Mouse (Mus musculus) ES-E14 (cell line): ENCODE data around the gene Rbfox3. TPM values are rescaled to one million over a fixed set of nuclear protein-coding genes. Genes with fewer than 3 reads are reported as not detected.

Source experiments
- DNase-seq: peaks from one replicate; pipeline ENCODE4 v3.0.0-alpha.2; 2013; ENCODE audit warnings: low read depth, low spot score
- H3K27ac ChIP-seq: 2 replicates; pipeline ENCODE4 v1.5.1; 2012; ENCODE audit warnings: low read depth, mild to moderate bottlenecking, low read length, moderate library complexity, mixed read lengths; ENCODE audit not compliant: poor library complexity, insufficient read depth, severe bottlenecking
- H3K36me3 ChIP-seq: 2 replicates; pipeline ENCODE4 v1.6.1; 2012; ENCODE audit warnings: mild to moderate bottlenecking, low read length, moderate library complexity, mixed read lengths; ENCODE audit not compliant: control insufficient read depth, poor library complexity, insufficient read depth, severe bottlenecking
- H3K4me1 ChIP-seq, 2 experiments: fragments of 150-350 bp in 1 of 2; sonication (generic) in 1 of 2; 2 replicates each; pipeline ENCODE4 v1.6.1; 2012; ENCODE audit warnings: low read length in 2 of 2, mild to moderate bottlenecking in 1 of 2, mixed read lengths in 1 of 2; ENCODE audit not compliant: control insufficient read depth in 2 of 2, insufficient read depth in 2 of 2, poor library complexity in 1 of 2
- H3K4me3 ChIP-seq, 2 experiments: fragments of 150-350 bp in 1 of 2; sonication (generic) in 1 of 2; 2 replicates each; pipeline ENCODE4 v1.5.1; 2012; ENCODE audit warnings: low read length in 2 of 2, low read depth in 1 of 2, mild to moderate bottlenecking in 1 of 2, mixed read lengths in 1 of 2; ENCODE audit not compliant: insufficient read depth in 1 of 2, poor library complexity in 1 of 2, severe bottlenecking in 1 of 2
- H3K9ac ChIP-seq: 2 replicates; pipeline ENCODE4 v1.6.1; 2012; ENCODE audit warnings: low read depth, mild to moderate bottlenecking, low read length, mixed read lengths; ENCODE audit not compliant: poor library complexity, insufficient read depth, severe bottlenecking
- H3K9me3 ChIP-seq: fragments of 150-350 bp; sonication (generic); 2 replicates; pipeline ENCODE4 v1.6.1; 2012; ENCODE audit warnings: low read depth, mild to moderate bottlenecking, low read length; ENCODE audit not compliant: control insufficient read depth, insufficient read depth
- CHD2 ChIP-seq: IDR thresholded peaks from 2 replicates; pipeline ENCODE4 v1.6.1; 2014; ENCODE audit warnings: mild to moderate bottlenecking, low read depth, low read length, inconsistent platforms
- HCFC1 ChIP-seq: IDR thresholded peaks from 2 replicates; pipeline ENCODE4 v1.6.1; 2012; ENCODE audit warnings: low read length, inconsistent platforms, borderline replicate concordance; ENCODE audit not compliant: insufficient read depth
- MAFK ChIP-seq: IDR thresholded peaks from 2 replicates; pipeline ENCODE4 v1.6.1; 2014; ENCODE audit warnings: mild to moderate bottlenecking, low read depth, low read length, inconsistent platforms; ENCODE audit not compliant: insufficient read depth
- ZC3H11A ChIP-seq: IDR thresholded peaks from 2 replicates; pipeline ENCODE4 v1.6.1; 2012; ENCODE audit warnings: low read depth, mild to moderate bottlenecking, inconsistent platforms, low read length, borderline replicate concordance
- ZNF384 ChIP-seq: IDR thresholded peaks from 2 replicates; pipeline ENCODE4 v1.6.1; 2012; ENCODE audit warnings: low read depth, low read length, inconsistent platforms
- in situ Hi-C, 2 experiments: fragments of 600-800 bp; cut with MboI; formaldehyde crosslinking; loops; one replicate each; pipeline ENCODE4 v1.15.1; 2025; ENCODE audit warnings: low sequenced_read_pairs in 2 of 2, inconsistent platforms in 1 of 2; ENCODE audit not compliant: unreplicated experiment in 2 of 2
- total RNA-seq: library from RNA; depleted of rRNA; stranded (reverse); fragments of 300-350 nt; gene quantifications from 2 replicates; pipeline ENCODE4 v1.2.3, GENCODE M21; 2012

Rbfox3 gene
- total RNA-seq, 1 experiment, result 0.45 TPM

GRCm38 (mm10) chr11:118767411-118767810 lies 144.0 kb downstream of the Rbfox3 start:
- no peak overlapping the region for H3K27ac ChIP-seq
- H3K9me3 ChIP-seq, result no peaks in the 10 kb centered on the region
- peaks cover 0 to 2% of the 10 kb centered on the region in 2 experiments; a peak in 1 of 4 replicates for H3K4me1 ChIP-seq
- no peak for DNase-seq
- no peak overlapping the region for H3K4me3 ChIP-seq
- TF ChIP-seq ZNF384 (no peak), ZC3H11A (no peak), HCFC1 (no peak), CHD2 (no peak), MAFK (no peak)
- H3K36me3 ChIP-seq, result no peaks in the 10 kb centered on the region
- no peak overlapping the region for H3K9ac ChIP-seq
- in situ Hi-C loops, result no loop called here

DNA sequence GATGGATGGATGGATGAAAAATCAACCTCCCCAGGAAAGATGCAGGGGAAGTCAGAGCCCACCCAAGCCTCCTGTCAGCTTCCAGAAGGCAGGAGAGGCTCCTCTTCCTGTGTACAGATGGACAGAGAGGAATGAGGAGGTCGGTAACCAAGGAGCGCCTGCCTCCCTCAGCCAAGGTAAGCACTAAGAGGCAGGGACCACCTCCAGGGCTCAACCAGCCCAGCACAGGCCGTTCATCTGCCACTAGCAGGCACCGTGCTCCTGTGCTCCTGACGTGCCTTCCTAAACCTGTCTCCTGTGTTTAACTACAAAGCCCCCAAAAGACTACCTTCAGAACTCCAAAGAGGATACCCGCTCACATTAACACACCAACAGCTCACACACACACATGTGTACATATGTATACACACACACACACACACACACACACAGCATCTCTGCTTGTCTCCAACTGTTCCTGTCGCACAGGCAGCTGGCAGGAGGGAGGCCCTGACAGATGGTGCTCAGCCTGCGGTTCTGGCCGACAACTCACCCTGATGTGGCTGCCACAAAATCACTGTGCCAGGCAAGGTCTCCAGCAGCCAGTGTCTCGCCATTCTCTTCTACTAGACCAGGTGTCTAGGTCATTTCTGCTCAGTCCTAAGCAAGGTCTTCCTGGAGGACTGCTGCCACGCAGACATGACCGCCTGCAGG lies 151.0 kb downstream of the Rbfox3 start:
- H3K27ac ChIP-seq, result peak overlapping the region; percentile 26; the same call in 1 of the 2 replicates
- DNase-seq, result no peak
- H3K4me1 ChIP-seq, result peaks cover 0 to 2% of the 10 kb centered on the region in 2 experiments; a peak in 1 of 4 replicates
- TF ChIP-seq ZNF384, result no peak
- TF ChIP-seq ZC3H11A, result no peak
- no peak for TF ChIP-seq HCFC1
- TF ChIP-seq MAFK, result no peak
- no peak for TF ChIP-seq CHD2
- no peaks in the 10 kb centered on the region for H3K36me3 ChIP-seq
- no peak overlapping the region for H3K4me3 ChIP-seq
- no peak overlapping the region for H3K9ac ChIP-seq
- in situ Hi-C loops, result no loop called here
- H3K9me3 ChIP-seq, result no peaks in the 10 kb centered on the region

- no peak overlapping the region for H3K4me3 ChIP-seq
- H3K27ac ChIP-seq, result no peak overlapping the region
- in situ Hi-C loops, result no loop called here
Observed at GRCm38 (mm10) chr11:118759228-118759627, 152.2 kb downstream of the Rbfox3 start.

DNA sequence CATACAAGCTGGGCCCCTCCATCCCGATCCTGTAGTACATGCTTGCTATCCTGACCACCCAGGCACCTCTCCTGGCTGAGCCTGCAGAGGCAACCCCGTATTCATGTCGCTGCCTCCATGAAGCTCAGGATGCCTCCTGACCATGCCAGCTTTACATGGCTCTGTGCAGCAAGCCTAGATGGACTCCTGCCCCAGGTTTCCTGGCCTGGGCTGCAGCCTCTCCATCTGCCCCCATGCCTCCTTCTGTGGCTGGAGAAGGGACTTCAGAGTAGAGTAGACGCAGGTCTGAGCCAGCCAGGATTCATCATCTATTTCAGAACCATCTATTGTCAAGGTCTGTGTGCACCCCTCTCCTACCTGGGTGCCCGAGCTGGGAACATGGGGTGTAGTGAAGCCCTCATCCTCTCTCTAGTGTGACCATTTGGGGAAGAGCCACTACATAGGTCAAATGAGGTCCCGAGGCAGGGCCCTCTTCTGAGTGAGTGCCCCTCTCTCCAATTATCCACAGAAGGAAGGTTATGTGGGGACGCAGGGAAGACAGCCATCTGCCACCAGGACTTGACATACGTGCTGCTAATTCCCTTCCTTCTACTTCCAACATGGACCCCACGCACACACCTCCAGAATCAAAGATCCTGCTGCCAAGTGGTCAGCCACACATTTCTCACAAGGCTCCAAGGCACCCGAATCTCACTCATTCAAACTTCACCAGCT lies 153.0 kb downstream of the Rbfox3 start:
- TF ChIP-seq ZC3H11A (no peak), MAFK (no peak), CHD2 (no peak)
- Histone ChIP-seq H3K36me3 (no peaks in the 10 kb centered on the region), H3K4me3 (no peak overlapping the region), H3K9me3 (no peaks in the 10 kb centered on the region), H3K4me1 (no peaks in the 10 kb centered on the region), H3K27ac (no peak overlapping the region), H3K9ac (no peak overlapping the region)
- DNase-seq, result no peak
- in situ Hi-C loops, result no loop called here

More at GRCm38 (mm10) chr11:118759228-118759627, 152.2 kb downstream of the Rbfox3 start:
- H3K4me1 ChIP-seq, result no peaks in the 10 kb centered on the region
- H3K9me3 ChIP-seq, result no peaks in the 10 kb centered on the region
- H3K9ac ChIP-seq, result no peak overlapping the region
- H3K36me3 ChIP-seq, result no peaks in the 10 kb centered on the region
- TF ChIP-seq CHD2, result no peak
- TF ChIP-seq ZNF384, result no peak
- DNase-seq, result no peak
